Mouse (Mus musculus) layer of hippocampus, postnatal 25 days (tissue): ENCODE data around the gene Cstf1. TPM values are rescaled to one million over a fixed set of nuclear protein-coding genes. Genes with fewer than 3 reads are reported as not detected.

ENCODE experiments used
- DNase-seq, 2 experiments: peaks; one replicate each; pipeline ENCODE4 v3.0.0; 2022; ENCODE audit warnings: mixed read lengths in 2 of 2, low spot score in 1 of 2; ENCODE audit errors: extremely low spot score in 1 of 2
- total RNA-seq, 2 experiments: library from RNA; stranded (reverse); gene quantifications; 2 replicates each; pipeline ENCODE4 v1.2.3; 2021

The Cstf1 gene
- total RNA-seq, 2 experiments from 2014 or later = 22.8 to 25.9 TPM

DNA sequence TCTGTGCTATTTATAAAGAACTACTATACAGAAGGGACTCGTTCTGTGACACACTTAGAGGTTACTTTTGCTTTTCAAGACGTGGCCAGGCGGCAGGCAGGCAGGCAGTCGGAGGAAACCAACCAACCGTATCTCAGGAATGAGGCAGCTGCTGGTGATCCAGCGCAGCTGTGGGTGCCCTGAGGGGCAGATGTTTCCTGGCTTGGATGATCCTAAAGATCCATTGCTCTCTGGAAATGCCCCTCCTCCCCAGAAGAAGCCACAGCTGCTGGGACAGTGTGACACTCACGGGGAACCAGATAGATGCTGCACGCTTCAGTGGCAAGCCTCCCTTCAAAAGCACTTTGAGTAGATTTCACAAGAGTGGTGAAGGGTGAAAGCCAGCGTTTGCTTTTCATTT lies 42.0 kb downstream of the Cstf1 start:
- DNase-seq = no peak

GRCm38 (mm10) chr2:172413273-172413672 lies 42.8 kb downstream of the Cstf1 start:
- no peak for DNase-seq

DNA sequence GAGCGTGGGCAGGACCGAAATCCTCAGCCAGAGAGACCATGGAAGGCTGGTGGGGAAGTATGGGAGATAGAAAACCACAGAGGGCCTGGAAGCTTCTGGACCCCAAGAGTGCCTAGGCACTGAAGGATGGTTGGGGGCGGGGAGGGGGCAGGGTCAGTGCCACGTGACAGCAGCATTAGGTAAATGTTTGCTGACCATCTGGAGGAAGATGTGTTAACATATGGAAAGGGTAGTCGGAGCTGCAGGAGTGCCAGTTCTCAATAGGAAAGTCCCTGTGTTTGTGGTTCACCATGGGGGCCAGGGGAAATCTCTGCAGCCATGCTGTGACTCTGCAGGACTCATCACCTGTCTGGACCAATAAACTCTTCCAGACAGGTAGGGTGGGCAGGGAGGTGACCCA lies 43.4 kb downstream of the Cstf1 start:
- no peak for DNase-seq

GRCm38 (mm10) chr2:172416218-172416617 lies 45.7 kb downstream of the Cstf1 start:
- DNase-seq = no peak

DNA sequence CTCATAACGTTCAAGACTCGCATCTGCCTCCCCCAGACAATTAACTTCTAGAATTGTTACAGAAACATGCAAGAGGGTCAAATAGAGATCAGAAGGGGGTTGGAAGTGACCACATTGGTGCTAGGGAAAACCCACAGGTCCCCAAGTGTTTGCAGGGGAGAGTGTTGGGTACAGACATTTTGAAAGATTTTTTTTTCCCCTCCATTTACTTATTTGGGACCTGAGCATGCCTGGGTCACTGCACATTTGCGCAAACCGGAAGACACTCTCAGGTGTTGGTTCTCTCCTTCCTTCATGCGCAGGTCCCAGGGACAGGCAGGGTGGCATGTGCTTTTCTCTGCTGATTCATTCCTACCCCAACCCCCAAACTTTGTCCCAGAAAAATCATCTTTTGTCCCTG lies 46.4 kb downstream of the Cstf1 start:
- DNase-seq = no peak

- DNase-seq = no peak
These were observed 47.7 kb downstream of the Cstf1 start for GRCm38 (mm10) chr2:172418208-172418607.

GRCm38 (mm10) chr2:172430609-172431008 lies 60.1 kb downstream of the Cstf1 start:
- DNase-seq = no peak

Other genes with a start within 250 kb of the Cstf1 start
- gene Mc3r, start 122.2 kb upstream of the Cstf1 start, total RNA-seq = under 1 TPM; 0.12 to 0.23 TPM
- gene Fam210b, start 25.1 kb upstream of the Cstf1 start, total RNA-seq = 10 to 100 TPM; 25.9 to 27.7 TPM
- gene Aurka, start 146 bp upstream of the Cstf1 start, total RNA-seq = 1 to 10 TPM; 1.9 to 2.2 TPM
- under 1 TPM; 0.26 to 0.49 TPM for gene Cass4, start 23.1 kb downstream of the Cstf1 start, total RNA-seq
- gene Rtf2, start 69.9 kb downstream of the Cstf1 start, total RNA-seq = 10 to 100 TPM; 68.3 to 72.9 TPM
- not detected for gene Gcnt7, start 87.9 kb downstream of the Cstf1 start, total RNA-seq
- gene Fam209, start 101.8 kb downstream of the Cstf1 start, total RNA-seq = not detected
- gene Tfap2c, start 178.9 kb downstream of the Cstf1 start, total RNA-seq = under 1 TPM; 0.49 to 0.57 TPM